Mouse (Mus musculus) lung, adult 18-20 months (tissue): ENCODE measurements around the gene Stip1.
"Not testable (repeated sequence)": the region's sequence is repeated elsewhere in the genome, so short reads cannot be mapped to it uniquely, and the experiment has no call there.

Source experiments
- DNase-seq, 2 experiments: peaks; one replicate each; pipeline ENCODE4 v3.0.0; 2022; ENCODE audit warnings: mixed read lengths in 2 of 2

Stip1 gene

GRCm38 (mm10) chr19:7012426-7012825 lies 27.3 kb downstream of the Stip1 start:
- DNase-seq = no peak

GRCm38 (mm10) chr19:7006892-7007593 lies 32.7 kb downstream of the Stip1 start:
- no peak for DNase-seq

GRCm38 (mm10) chr19:6999360-7000063 lies 40.3 kb downstream of the Stip1 start:
- no peak for DNase-seq

- DNase-seq = no peak
Measured at GRCm38 (mm10) chr19:6997721-6998290, 42.0 kb downstream of the Stip1 start.

GRCm38 (mm10) chr19:6996006-6996405 lies 43.8 kb downstream of the Stip1 start, which contains the start of the genes Nudt22 and Trpt1:
Nudt22 (minus strand) TSS chr19:6996117.
Trpt1 (plus strand) TSS chr19:6996131.
- DNase-seq = peak; percentile 91 to 94

- no peak for DNase-seq
Measured at GRCm38 (mm10) chr19:6995255-6995991, 44.3 kb downstream of the Stip1 start.

GRCm38 (mm10) chr19:6994489-6994888 lies 45.3 kb downstream of the Stip1 start:
- DNase-seq = no peak

GRCm38 (mm10) chr19:6994002-6994401 lies 45.8 kb downstream of the Stip1 start:
- DNase-seq = no peak

GRCm38 (mm10) chr19:6993011-6993770 lies 46.6 kb downstream of the Stip1 start:
- DNase-seq = no peak

- DNase-seq = peak; percentile 97 to 99
Measured at GRCm38 (mm10) chr19:6992011-6992858, 47.5 kb downstream of the Stip1 start, which contains the start of gene Dnajc4. Dnajc4 (minus strand) TSS chr19:6992572.

- DNase-seq = not testable (repeated sequence)
Measured at GRCm38 (mm10) chr19:6991166-6991565, 48.6 kb downstream of the Stip1 start.

- no peak for DNase-seq
Measured at GRCm38 (mm10) chr19:6990712-6991111, 49.1 kb downstream of the Stip1 start.

- DNase-seq = peak in 1 of 2 experiments; percentile 24
Measured at GRCm38 (mm10) chr19:6989251-6989650, 50.5 kb downstream of the Stip1 start.

- no peak for DNase-seq
Measured at GRCm38 (mm10) chr19:6987904-6988285, 51.9 kb downstream of the Stip1 start.

GRCm38 (mm10) chr19:6987061-6987903 lies 52.5 kb downstream of the Stip1 start, which contains the start of gene Vegfb:
Vegfb (minus strand) TSS chr19:6987651.
- peak; percentile 64 to 67 for DNase-seq

- no peak for DNase-seq
Measured at GRCm38 (mm10) chr19:6985951-6986708, 53.6 kb downstream of the Stip1 start.

- DNase-seq = no peak
Measured at GRCm38 (mm10) chr19:6985300-6985699, 54.5 kb downstream of the Stip1 start.

- no peak for DNase-seq
Measured at GRCm38 (mm10) chr19:6983621-6984020, 56.1 kb downstream of the Stip1 start.

- no peak for DNase-seq
Measured at GRCm38 (mm10) chr19:6981465-6981864, 58.3 kb downstream of the Stip1 start.
